Mouse (Mus musculus) thymus, postnatal 0 days (tissue): Measurements from ENCODE around the gene Rab6a. TPM values are rescaled to one million over a fixed set of nuclear protein-coding genes. Genes with fewer than 3 reads are reported as not detected.

Source experiments
- DNase-seq: peaks from one replicate; pipeline ENCODE4 v3.0.0-alpha.2; 2015; ENCODE audit warnings: low spot score
- polyA plus RNA-seq: library from polyadenylated mRNA; unstranded; fragments of >200 nt; fragmentation: Nextera tagmentation; extraction: Ambion mirVana; gene quantifications from 2 replicates; pipeline ENCODE4 v1.2.1, GENCODE M21; 2015

The Rab6a gene
- 44.4 and 47.4 TPM in 2 replicates for polyA plus RNA-seq

DNA sequence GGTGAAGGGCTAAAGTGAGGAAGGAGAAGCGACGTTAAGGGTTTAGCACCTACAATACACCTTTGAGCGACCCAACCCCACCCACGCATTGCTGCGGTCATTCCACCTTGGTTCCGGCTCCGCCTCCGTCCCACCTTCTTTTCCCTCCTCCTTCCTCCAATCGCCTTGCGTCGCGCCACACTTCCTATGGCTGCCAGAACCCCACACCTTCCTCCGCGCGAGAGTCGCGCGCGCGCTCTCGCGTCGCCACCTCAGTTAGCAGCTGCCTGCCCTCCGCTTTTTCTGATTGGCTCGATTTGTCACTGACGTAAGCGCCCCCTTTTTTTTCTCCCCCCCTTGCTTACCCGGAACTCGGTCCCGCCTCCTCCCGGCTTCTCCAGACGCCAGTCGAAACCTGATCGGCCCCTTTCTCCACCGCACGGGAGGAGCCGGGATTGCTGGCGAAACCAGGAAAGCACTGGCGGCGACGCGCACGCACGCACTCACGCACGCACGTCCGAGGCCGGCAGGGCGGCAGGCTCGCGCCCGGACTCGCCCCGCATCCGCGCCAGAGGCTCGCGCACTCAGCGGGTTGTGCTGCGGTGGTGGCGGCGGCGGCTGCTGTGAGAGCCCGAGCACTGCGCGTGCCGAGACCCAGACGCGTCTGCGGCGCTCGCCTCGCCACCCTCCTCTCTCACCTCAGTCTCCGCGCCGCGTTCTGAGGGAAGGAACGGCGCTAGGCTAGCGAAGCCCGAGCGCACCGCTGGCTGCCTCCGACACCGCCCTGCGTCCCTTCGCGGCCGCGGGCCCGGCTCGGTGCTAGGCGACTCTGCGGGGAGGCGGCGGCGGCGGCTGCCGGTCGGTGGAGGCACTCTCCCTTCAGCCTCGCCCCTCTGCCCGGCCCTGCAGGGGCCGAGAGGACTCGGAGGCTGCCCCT, at the start of gene Rab6a:
TSS of gene Rab6a (plus strand) at position 197 of the 916 bp plus-strand sequence.
- DNase-seq: peak; percentile 98

DNA sequence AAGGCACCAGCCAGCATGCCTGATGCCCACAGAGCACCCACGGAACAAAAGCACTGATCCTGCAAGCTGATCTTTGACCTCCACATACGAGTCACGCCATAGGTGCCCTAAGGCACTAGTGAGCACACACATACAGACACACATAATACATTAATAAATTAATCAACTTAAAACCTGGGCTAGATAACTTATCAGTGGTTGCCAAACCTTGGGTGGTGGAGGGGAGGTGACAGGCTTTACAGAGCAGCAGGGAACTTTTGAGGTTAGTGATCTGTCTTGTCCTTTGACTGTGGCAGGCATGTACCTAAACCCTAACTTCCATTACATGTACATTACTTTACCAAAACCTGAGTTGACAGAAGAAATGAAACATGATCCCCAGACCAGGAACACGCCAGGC, 47.9 kb upstream of the Rab6a start:
- no peak for DNase-seq

DNA sequence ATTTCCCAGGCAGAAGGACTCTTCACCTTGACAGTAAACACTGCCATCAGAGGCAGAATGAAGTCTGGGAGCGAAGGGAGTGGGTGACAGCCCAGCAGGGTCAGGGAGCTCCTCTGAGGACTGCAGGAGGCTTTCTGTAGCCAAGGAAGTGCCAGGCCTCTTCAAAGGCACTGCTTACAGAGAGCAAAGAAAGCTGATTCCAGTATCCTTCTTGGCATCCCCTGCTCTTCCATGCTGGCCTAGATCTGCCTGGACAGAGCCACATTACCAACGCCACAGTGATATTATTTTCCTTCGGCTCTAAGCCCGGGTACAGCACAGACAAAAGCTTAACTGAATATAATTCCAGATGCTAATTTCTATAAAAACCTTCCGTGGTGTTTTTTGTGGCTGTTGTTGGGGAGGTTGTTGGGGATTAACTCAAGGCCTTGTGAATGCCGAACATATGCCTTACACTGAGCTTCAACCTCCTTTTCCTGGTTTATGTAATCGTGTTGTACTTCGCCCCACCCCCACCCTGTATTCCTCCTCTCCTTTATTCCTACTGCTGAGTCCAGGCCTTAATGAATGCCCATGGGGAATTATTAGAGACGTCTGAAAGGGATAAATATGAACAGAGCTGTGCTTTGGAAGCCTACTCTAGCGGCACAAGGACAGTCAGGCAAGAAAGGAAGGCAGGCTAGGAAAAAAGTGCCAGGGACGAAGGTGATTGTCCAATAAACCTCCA, 45.2 kb upstream of the Rab6a start:
- no peak for DNase-seq

DNA sequence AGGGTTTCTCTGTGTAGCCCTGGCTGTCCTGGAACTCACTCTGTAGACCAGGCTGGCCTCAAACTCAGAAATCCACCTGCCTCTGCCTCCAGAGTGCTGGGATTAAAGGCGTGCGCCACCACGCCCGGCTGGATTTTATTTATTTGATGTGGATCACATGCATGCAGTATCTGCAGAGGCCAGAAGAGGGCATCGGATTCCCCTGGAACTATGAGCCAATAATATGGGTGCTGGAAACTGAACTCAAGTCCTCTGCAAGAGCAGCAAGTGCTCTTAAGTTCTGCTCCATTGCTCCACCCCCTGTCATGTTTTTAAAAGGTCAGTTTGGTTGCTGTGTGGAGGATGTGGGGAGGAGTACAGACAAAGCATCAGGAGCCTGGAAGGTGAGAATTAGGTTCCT, 40.0 kb upstream of the Rab6a start:
- DNase-seq: peak; percentile 6

DNA sequence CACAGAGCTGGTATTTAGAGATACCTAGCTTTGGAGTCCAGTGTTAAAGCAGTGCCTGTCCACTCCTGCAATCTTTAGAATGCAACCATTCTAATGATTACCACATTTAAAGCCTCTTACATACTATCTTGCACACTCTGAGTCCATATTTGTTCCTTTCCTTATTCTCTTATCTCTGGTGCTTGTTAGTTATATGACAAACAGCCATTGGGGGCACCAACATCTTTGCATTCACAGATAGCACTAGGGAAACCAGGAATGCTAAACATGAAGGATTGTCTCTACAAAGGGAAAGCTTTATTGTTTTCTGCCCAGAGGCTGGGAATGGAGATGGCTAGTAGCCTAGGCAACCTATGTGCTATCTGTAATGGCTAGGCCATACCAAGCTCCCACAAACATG, 37.3 kb upstream of the Rab6a start:
- no peak for DNase-seq

DNA sequence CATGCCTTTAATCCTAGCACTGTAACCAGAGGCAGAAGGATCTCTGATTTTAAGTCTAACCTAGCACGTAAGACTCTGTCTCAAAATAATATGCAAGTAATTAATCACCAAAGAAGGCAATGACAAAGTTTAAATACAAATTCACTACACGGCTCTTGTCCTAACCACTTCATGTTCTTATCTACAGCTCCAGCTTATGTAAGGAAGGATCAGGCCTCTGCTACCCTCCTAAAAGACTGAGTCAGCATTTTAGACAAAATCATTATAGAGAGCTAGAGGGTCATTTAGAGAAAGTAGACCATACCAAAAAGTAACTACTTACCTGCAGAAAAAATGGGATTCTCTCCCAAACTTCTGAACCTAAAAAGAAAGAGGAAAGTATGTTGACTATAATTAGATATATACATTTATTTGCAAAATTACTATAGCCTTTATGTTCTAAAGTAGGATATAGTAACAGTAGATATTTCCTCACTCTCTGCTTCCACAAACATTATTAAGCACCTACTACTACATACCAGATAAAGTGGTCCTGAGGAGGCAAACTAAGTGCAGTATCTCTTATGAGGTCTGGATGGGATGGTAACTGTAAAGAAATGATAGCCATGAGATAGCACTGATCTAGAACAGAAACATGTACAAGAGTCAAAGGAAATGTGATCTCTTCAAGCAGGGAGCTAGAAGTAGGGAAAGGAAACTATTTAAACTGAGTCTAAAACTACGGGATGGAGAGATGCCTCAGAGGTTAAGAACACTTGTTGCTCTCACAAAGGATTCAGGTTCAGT, 36.1 kb upstream of the Rab6a start:
- DNase-seq: no peak

DNA sequence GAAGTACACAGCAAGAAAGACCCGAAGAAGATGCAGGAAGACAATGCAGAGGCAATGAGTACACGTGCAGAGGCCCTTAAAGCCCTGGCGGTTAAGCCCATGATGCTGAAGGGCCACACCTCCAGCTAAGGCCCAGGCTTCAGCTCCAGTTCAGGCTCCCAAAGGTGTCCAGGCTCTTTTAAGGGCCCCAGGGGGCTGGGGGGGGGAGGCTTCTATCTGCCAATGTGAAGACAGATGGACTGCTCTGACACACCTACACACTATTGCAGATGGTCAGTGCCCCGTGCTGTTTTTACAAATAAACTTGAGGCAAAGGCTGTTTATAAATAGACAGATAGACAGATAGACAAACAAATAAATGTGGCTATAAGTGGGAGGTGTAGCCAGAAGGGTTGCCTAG, 35.1 kb upstream of the Rab6a start:
- DNase-seq: no peak

DNA sequence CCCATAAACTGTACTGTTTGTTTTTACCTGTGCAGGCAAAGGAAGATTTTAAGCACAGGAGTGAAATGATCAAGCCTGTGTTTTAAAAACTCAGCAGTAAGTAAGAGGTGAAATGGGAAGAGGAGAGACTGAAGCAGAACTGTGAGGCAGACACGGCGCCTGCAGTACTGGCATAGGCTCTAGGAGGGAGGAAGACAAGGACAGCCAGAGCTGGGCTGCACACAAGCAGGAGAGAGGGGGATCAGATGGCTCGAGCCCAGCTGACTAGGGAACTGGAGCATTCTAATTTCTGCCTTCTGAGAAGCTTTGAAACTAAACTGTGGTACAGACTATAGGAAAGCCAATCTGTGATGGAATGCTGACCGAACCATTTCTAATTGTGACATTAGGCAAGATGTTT, 34.5 kb upstream of the Rab6a start:
- DNase-seq: no peak

DNA sequence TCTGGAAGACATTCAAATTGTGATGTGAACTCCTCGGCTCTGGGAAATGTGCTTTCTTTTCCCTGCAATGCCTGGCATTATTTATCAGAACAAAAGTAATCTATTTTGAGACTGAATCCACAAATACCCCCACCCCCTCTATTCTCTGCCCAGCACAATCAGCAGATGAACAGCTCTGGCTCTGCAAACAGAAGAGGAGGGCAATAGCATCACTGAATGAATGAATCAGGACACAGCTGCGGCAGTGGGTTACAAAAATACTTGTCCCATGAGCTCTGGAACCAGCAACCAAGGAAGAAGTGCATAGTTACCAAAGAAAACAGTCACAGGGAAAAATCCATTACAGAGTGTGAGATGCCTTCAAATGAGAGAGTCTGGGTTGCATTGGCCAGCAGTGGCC, 28.4 kb upstream of the Rab6a start:
- DNase-seq: no peak

DNA sequence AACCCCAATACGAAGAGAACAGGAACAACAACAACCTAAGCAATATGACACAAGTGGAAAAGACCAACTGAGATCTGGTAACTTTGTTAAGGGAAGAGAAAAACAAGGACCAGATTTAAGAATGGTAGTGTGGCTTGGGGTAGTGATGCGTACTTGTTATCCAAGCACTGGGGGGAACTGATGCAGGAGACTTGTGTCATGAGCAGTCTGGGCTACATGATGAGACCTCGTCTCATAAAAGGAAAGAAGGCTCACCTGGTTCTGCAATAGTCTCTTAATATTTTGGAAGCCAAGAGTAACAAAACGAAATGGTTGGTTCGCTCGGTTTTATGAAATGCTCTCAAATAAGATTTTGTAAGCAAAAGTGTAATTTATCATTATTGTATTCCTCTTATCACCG, 25.0 kb upstream of the Rab6a start:
- DNase-seq: no peak

DNA sequence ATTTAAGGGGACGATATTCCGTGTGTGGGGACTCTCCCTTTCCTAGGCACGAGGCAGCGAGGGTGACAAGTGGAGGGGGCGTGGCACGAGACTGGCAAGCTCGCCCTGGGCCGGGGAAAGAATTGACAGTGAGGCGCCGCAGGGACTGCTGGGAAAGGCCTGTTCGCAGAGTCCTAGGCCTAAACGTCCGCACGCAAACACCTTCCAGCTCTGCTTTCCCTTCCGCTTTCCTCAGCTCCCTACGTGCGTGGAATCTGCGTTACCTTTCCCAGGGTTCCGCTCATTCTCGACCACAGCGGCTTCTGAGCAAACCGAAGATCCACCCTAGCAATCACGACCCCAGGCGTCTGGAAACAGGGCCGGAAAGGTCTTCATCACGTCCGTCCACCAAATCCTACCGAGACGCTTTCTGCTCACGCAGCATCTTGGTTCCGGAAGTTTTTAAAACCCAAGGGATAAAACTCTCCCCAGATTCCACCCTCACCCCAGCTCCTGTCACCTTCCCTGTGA, 24.4 kb upstream of the Rab6a start:
- peak; percentile 86 for DNase-seq

DNA sequence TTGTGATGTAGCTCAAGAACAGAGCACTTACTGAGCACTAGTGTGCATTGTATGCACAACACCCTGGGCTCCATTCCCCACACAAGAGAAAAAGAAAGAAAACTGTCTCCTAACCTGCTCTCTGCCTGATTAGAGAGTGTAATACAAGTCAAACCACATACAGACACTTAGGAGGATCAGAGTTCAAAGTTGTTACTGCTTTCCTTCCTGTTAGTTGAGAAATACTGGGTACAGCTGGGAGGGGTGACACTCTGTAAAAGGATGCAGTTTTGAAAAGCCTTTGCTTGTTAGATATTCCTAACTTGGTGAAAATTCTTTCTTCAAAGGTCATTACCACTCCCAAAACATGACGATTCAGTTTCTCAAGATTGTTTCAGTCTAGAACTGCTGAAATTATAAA, 17.4 kb upstream of the Rab6a start:
- peak; percentile 9 for DNase-seq

DNA sequence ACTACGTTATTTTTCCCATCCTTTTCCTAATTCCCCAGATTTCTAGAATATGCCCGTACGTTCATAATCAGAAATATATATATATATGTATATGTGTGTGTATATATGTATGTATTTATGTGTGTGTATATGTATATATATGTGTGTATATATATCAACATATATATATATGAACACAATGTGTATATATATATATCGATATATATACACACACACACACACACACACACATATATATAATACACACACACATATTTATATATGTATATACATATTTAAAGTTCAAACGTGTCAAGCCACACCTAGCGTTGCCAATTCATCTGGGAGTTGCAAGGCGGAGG, 16.7 kb upstream of the Rab6a start:
- DNase-seq: no peak

DNA sequence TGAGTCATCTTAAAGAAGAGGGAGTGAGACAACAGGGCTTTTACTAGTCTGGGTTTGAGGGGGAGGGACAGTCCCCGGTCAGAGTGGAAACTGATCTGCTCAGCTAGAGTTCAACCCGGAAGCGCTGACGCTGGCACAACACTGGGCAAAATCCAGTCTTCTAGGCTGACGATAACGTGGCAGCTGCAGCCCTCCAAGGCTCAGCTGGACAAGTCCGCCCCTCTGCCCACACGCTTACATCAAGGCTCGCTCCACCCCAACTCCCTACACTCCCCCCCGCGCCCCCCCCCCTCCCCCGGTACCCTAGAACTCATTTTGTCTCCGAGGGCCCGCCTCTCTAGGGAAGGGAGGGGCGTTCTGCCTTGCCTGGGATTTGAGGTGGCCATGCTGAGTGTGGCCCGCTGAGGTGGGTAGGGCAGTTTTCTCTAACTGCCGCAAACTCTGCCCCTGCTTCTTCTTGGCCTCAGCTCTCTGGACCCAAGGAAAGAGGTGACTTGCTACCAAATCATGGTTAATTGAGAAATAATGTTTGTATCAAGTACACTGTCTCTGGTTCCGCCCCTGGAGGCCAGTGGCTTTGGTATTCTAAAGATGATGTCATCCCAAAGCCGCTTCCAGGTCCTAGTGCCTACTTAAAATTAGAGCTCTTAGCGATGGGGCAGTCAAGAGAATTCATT, 16.2 kb upstream of the Rab6a start:
- DNase-seq: peak; percentile 75

DNA sequence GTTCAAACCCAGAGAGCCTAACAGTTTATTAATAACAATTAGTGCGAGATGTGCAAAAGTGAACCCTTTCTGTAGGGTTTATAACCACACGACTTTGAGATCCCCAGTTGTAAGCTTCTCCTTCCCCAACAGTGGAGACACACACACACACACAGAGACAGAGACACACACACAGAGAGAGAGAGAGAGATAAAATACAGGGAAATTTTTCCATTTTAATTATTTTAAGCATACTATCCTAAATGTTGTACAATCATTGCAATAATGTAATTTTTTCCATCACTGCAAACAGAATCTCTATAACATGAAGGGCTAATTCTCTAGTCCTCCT, 15.7 kb upstream of the Rab6a start:
- DNase-seq: no peak

DNA sequence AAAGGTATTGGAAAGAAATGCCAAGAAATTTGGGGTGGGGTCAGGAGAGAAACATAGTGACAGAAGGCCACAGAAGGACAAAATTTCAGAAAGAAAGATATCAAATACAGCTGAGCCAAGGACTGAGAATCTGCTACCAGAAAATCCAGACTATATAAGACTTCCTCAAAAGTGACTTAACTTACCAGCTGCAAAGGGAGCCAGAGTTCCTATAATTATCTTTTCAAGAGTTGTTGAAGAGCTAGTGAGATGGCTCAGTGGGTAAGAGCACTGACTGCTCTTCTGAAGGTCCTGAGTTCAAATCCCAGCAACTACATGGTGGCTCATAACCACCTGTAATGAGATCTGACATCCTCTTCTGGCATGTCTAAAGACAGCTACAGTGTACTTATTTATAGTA, 13.9 kb upstream of the Rab6a start:
- no peak for DNase-seq

DNA sequence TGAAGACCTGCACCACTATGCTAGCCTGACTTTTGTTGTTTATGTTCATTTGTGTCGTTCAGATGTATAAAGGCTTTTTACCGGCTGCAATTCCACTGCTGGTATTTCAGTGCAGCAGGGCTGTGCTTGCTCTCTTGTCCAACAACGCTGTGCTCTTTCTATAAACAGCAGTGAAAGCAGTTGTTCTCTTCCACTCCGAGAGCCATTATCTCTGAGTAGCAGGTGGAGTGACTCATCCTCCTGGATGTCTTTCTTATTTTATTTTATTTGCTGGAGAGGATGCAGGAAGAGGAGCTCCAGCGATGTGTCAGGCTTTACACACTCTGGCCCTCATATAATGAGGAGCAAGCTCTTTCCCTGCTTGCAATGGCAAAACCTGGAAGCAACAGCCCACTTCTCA, 7.0 kb upstream of the Rab6a start:
- no peak for DNase-seq

DNA sequence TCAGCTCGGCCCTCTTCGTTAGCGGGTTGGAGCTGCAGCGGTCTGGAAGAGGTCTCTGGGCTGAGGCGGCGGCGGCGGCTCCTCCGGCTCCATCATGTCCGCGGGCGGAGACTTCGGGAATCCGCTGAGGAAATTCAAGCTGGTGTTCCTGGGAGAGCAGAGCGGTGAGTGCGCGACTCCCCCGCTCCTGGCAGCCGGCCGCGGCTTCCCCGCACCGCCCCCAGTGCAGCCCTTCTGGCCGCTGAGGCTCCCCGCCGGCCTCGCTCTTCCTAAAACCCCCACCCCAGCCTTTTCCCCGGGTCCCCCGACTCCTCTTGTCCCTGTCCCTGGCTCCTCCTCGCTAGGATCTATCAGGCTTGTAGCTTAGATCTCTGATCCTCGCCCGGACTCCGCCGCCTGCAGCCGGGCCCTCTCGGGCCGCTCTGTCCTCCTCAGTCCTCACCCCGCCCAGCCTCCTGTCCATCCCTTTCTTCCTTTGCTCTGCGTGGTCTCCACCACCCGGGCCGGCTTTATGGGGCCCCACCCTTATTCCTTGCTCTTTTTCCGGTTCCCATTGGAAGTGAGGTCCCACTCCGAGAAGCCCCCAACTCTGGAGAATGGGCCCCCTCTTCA, 1.0 kb downstream of the Rab6a start, which contains the start of gene Mrpl48:
TSS of gene Mrpl48 (minus strand) at position 172 of the 612 bp plus-strand sequence.
- peak; percentile 22 for DNase-seq

DNA sequence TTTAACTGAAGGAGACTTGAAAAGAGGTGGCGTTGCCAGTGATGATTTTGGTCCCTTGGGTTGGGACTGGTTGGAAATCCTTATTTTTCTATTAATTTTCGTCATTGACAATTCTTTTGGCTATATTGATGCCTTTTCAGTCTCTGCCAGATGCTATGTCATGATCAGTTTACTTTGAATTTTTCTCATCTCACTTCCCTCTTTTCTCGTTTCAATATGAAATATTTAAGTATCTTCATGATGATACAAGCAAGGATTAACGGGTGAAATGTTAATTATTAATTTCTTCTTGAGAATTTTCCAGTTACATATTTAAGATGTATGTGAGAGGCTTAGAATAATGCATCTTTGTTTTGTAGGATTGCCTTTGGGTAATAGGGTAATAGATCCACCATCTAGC, 1.7 kb downstream of the Rab6a start:
- no peak for DNase-seq

DNA sequence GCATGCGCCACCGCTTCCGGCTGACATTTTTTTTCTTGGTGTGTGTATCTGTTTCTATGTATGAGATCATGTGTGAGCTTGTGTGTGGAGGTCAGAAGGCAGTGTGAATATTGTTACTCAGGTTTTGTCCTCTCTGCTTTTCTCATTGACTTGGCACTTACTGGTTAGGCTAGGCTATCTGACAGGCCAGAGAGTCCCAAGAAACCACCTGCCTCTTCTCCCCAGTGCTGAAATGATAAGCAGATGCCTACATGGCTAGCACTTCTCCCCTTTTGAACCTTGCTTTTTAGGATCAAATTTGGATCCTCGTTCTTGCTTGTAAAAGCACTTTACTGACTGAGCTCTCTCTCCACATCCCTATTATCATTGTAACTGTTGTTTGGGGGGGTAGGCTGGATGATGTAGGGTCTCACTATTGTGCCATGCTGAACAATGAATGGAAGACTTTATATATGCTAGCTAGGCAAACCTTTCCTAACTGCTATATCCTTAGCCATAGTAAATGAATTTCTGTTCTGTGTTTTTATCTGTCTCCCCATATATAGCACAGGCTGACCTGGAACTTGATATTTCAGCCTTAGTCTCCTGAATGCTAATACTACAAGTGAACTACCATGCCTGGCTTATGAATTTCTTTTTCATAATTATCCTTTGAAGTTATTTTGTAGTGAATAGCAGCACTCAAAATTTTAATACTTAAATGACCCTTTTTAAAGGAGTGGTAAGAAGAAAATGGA, 9.1 kb downstream of the Rab6a start:
- no peak for DNase-seq
